Mouse (Mus musculus): ENCODE results near the gene Selenov. TPM values are rescaled to one million over a fixed set of nuclear protein-coding genes. Genes with fewer than 3 reads are reported as not detected.

Selenov gene
- polyA plus RNA-seq, 1 experiment from 2014 or later, result not detected

DNA sequence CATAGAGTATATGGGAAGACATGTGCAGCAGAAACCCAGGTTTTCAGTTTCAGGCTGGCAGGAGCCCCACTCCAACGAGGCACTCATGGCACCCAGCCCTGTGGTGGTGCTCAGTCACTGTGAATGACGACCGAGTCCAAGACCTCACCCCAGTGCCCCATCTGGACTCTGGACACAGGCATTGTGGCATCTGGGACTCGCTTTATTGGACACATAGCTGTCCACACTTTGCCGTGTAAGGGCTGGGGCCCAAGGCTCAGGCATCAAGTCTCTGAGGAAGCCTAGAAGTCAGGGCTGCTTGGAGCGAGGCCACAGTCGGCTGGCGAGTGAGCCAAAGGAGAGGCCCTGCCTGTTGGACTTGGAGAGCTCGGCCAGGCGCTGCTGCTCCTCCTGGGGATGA lies 14.7 kb upstream of the Selenov start:
- ATAC-seq (replicated peaks; ENCODE audit: insufficient number of reproducible peaks, low FRiP score, low TSS enrichment), result no peak
- H3K9me3 ChIP-seq (replicated peaks; ENCODE audit: control insufficient read depth, low read length), result no peaks in the 10 kb centered on the region
- H3K4me2 ChIP-seq, result no peak overlapping the region
- H3K4me1 ChIP-seq (ENCODE audit: control insufficient read depth, insufficient read depth, low read length), result peaks cover under 1% of the 10 kb centered on the region
- H3K9ac ChIP-seq (ENCODE audit: low read depth, low read length), result no peak overlapping the region
- H3K27me3 ChIP-seq (ENCODE audit: control insufficient read depth, insufficient read depth, low read length), result peaks cover 17% of the 10 kb centered on the region
- no peak overlapping the region for H3K27ac ChIP-seq (ENCODE audit: low read depth, low read length)
- H3K36me3 ChIP-seq (ENCODE audit: control insufficient read depth, insufficient read depth, low read length), result peaks cover 41% of the 10 kb centered on the region
- H3K4me3 ChIP-seq (ENCODE audit: low read depth, low read length), result no peak overlapping the region
- 88% methylated on average over 10 of the region's 10 CpGs for WGBS (ENCODE audit: insufficient replicate concordance)

DNA sequence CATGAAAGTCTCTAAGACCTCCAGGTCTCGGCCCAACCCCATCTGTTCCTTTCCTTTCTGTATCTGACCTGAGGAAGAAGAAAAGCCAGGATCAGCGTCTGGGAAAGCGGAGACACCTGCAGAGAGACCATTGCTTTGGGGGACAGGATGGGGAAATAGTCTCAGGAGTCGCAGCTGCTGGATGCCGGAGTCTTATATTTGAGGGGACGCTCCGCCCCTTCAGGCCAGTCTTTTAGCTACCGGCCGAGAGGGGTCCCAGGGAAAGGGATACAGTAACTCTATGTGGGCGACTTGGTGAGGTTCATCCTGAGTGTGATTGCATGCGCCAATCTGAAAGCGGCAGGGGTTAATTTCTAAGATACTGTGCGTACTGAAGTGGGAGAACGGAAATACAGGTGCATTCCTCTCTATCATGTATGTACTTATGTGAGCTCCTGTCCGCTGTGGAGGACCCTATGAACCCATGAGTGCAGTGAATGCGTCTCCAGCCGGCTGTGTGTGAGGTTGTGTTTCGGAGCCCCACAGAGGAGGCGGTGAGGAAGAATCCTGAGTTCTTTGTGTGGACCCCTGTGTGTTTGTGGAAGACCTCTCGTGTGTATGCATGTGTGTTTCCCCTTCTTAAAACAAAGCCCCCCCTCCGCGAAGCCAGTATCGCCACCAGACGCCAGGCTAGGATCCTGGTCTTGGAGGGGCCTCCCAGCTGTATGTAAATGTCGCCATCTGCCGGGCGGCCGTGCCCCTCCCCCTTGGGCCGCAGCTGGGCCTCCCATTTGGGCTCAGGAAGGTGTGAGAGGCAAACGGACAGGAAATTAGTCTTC lies 10.8 kb upstream of the Selenov start, which contains the start of gene Dll3:
Gene Dll3, minus strand, starts transcription at position 623 of the 818 bp plus-strand sequence.
- Histone ChIP-seq H3K9ac (ENCODE audit: low read depth, low read length) (peak within 1 kb of the TSS; percentile 40), H3K4me3 (ENCODE audit: low read depth, low read length) (peak within 1 kb of the TSS; percentile 32), H3K36me3 (ENCODE audit: control insufficient read depth, insufficient read depth, low read length) (peaks cover 20% of the 10 kb centered on the region), H3K4me1 (ENCODE audit: control insufficient read depth, insufficient read depth, low read length) (no peaks in the 10 kb centered on the region), H3K27me3 (ENCODE audit: control insufficient read depth, insufficient read depth, low read length) (peaks cover 47% of the 10 kb centered on the region), H3K9me3 (replicated peaks; ENCODE audit: control insufficient read depth, low read length) (no peaks in the 10 kb centered on the region), H3K27ac (ENCODE audit: low read depth, low read length) (no peak within 1 kb of the TSS), H3K4me2 (peak within 1 kb of the TSS; percentile 65)
- 1% methylated on average over 30 of the region's 30 CpGs for WGBS (ENCODE audit: insufficient replicate concordance)
- ATAC-seq (replicated peaks; ENCODE audit: insufficient number of reproducible peaks, low FRiP score, low TSS enrichment), result no peak

DNA sequence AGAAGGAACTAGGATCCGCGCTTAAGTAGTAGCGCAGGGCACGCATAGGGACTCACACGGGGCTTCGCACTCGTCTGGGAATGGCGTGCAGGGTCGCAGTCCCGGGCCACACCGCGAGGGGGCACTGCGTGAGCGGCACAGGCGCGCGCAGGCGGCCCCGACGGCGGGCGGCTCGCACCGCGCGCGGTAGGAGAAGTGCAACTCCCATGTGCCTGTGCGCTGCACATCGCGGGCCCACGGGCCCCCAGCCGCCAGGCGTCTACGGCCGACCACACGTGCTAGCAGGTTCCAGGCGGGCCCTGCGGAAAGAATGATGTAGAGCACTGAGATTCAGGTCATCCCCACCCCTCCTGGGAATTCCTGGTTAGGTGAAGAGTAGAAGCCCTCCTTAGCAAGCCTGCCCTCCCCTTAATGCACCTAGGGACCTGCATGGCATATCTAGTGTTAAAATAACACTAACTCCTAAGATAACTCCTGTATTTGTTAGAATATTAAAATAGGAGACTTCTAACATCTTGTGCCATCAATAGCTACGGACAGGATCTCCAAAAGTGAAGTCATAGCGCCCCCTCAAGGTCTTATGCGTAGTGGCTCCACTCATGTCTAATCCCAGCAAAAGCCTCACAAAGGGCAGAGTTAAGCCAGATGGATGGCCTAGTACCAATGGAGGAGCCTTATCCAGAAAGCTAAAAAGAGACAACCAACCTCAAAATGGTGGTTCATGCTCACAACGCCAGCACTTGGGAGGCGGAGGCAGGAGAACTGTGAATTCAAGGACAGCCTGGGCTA lies 8.0 kb upstream of the Selenov start:
- Histone ChIP-seq H3K4me1 (ENCODE audit: control insufficient read depth, insufficient read depth, low read length) (no peaks in the 10 kb centered on the region), H3K4me2 (0 out of 2 replicates have a peak overlapping the region, but pooled peaks have one; percentile 18), H3K36me3 (ENCODE audit: control insufficient read depth, insufficient read depth, low read length) (no peaks in the 10 kb centered on the region), H3K4me3 (ENCODE audit: low read depth, low read length) (no peak overlapping the region), H3K27me3 (ENCODE audit: control insufficient read depth, insufficient read depth, low read length) (peaks cover 67% of the 10 kb centered on the region), H3K27ac (ENCODE audit: low read depth, low read length) (no peak overlapping the region), H3K9me3 (replicated peaks; ENCODE audit: control insufficient read depth, low read length) (no peaks in the 10 kb centered on the region), H3K9ac (ENCODE audit: low read depth, low read length) (no peak overlapping the region)
- ATAC-seq (replicated peaks; ENCODE audit: insufficient number of reproducible peaks, low FRiP score, low TSS enrichment), result no peak
- 29% methylated on average over 43 of the region's 43 CpGs for WGBS (ENCODE audit: insufficient replicate concordance)

DNA sequence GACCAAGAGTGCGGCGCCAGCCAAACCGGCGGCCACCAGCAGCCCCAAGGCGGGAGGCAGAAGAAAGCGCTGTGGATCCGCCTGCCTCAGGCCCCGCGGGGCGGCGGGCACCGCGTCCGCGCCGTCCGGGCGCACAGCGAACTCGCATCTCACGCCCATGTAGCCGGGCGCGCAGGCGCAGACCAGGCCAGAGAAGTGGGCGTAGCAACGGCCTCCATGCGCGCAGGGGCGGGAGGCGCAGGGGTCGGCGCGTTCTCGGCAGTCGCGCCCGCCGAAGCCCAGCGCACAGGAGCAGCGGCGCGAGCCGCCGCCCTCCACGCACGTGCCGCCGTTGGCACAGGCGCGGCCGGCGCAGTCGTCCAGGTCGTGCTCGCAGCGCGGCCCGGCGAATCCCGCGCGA lies 3.5 kb upstream of the Selenov start:
- peak; percentile 46; the same call in 1 of the 2 replicates for ATAC-seq (replicated peaks; ENCODE audit: insufficient number of reproducible peaks, low FRiP score, low TSS enrichment)
- H3K4me1 ChIP-seq (ENCODE audit: control insufficient read depth, insufficient read depth, low read length), result peaks cover 7% of the 10 kb centered on the region
- H3K4me3 ChIP-seq (ENCODE audit: low read depth, low read length), result peak overlapping the region; percentile 53
- H3K9me3 ChIP-seq (replicated peaks; ENCODE audit: control insufficient read depth, low read length), result no peaks in the 10 kb centered on the region
- H3K4me2 ChIP-seq, result peak overlapping the region; percentile 79
- H3K9ac ChIP-seq (ENCODE audit: low read depth, low read length), result peak overlapping the region; percentile 56; the same call in 1 of the 2 replicates
- peaks cover 78% of the 10 kb centered on the region for H3K27me3 ChIP-seq (ENCODE audit: control insufficient read depth, insufficient read depth, low read length)
- H3K36me3 ChIP-seq (ENCODE audit: control insufficient read depth, insufficient read depth, low read length), result no peaks in the 10 kb centered on the region
- H3K27ac ChIP-seq (ENCODE audit: low read depth, low read length), result no peak overlapping the region
- WGBS (ENCODE audit: insufficient replicate concordance), result 8% methylated on average over 59 of the region's 63 CpGs

DNA sequence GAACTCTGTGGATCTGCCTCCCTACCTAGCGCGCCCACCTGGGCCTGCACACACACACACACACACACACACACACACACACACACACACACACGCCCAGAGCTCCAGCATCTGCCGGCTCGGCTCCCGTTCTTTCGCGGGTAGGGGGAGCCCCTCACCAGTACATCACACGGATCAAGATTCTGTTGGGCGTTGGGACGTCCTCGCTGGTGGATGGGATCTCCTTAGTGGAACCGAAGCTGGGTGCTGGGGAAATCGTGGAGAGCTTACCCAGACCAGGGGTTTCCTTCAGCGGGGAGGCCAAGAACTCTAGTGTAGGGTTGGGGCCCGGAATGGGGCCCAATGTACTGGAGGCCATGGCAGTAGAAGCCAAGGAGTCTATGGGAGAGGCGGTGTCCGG lies 821 bp downstream of the Selenov start:
- Histone ChIP-seq H3K27me3 (ENCODE audit: control insufficient read depth, insufficient read depth, low read length) (peaks cover 63% of the 10 kb centered on the region), H3K27ac (ENCODE audit: low read depth, low read length) (no peak overlapping the region), H3K36me3 (ENCODE audit: control insufficient read depth, insufficient read depth, low read length) (no peaks in the 10 kb centered on the region), H3K9me3 (replicated peaks; ENCODE audit: control insufficient read depth, low read length) (no peaks in the 10 kb centered on the region), H3K4me2 (peak overlapping the region; percentile 66), H3K4me3 (ENCODE audit: low read depth, low read length) (peak overlapping the region; percentile 39), H3K9ac (ENCODE audit: low read depth, low read length) (0 out of 2 replicates have a peak overlapping the region, but pooled peaks have one; percentile 39), H3K4me1 (ENCODE audit: control insufficient read depth, insufficient read depth, low read length) (peaks cover 7% of the 10 kb centered on the region)
- no peak for ATAC-seq (replicated peaks; ENCODE audit: insufficient number of reproducible peaks, low FRiP score, low TSS enrichment)
- 2% methylated on average over 18 of the region's 18 CpGs for WGBS (ENCODE audit: insufficient replicate concordance)

DNA sequence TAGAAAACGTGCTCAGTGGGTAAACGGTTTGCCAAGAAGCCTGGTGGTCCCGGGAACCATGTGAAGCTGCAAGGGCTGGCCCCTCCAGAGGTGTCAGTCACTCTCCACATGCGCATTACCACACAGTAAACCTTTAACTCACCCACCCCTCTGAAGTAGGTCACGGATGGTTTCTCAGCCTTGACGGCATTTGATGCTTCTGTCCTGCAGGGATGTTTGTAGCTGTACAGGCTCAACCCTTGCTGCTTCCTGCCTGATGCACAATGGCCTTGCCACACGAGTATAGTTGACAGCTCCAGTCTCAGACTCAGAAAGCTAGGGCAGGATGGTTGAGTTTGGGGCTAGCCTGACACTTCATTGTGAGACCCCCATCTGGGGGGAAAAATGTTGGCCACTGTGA lies 10.4 kb downstream of the Selenov start:
- no peaks in the 10 kb centered on the region for H3K4me1 ChIP-seq (ENCODE audit: control insufficient read depth, insufficient read depth, low read length)
- no peaks in the 10 kb centered on the region for H3K9me3 ChIP-seq (replicated peaks; ENCODE audit: control insufficient read depth, low read length)
- H3K36me3 ChIP-seq (ENCODE audit: control insufficient read depth, insufficient read depth, low read length), result no peaks in the 10 kb centered on the region
- H3K27ac ChIP-seq (ENCODE audit: low read depth, low read length), result no peak overlapping the region
- H3K27me3 ChIP-seq (ENCODE audit: control insufficient read depth, insufficient read depth, low read length), result no peaks in the 10 kb centered on the region
- no peak overlapping the region for H3K4me2 ChIP-seq
- no peak for ATAC-seq (replicated peaks; ENCODE audit: insufficient number of reproducible peaks, low FRiP score, low TSS enrichment)
- H3K4me3 ChIP-seq (ENCODE audit: low read depth, low read length), result no peak overlapping the region
- WGBS (ENCODE audit: insufficient replicate concordance), result 71% methylated on average over 7 of the region's 7 CpGs
- H3K9ac ChIP-seq (ENCODE audit: low read depth, low read length), result no peak overlapping the region

DNA sequence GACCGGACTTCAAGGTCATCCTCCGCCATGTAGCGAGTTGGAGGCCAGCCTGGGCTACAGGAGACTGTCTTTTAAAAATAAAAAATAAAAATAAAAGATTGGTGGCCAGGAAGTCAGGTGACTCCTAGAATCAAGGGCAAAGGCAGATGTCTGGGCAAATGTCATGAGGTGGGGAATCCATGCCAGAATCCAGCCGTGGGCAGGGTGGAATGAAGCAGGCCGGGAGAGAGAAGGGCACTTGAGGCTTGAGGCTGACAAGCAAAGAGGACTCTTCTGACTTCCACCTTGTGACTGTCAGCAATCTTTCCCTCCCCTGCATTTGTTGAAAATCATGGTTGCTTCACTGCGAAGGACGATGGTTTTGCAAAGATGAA lies 12.7 kb downstream of the Selenov start:
- H3K27ac ChIP-seq (ENCODE audit: low read depth, low read length), result no peak overlapping the region
- no peaks in the 10 kb centered on the region for H3K4me1 ChIP-seq (ENCODE audit: control insufficient read depth, insufficient read depth, low read length)
- H3K36me3 ChIP-seq (ENCODE audit: control insufficient read depth, insufficient read depth, low read length), result no peaks in the 10 kb centered on the region
- peak overlapping the region; percentile 90 for H3K9ac ChIP-seq (ENCODE audit: low read depth, low read length)
- no peaks in the 10 kb centered on the region for H3K9me3 ChIP-seq (replicated peaks; ENCODE audit: control insufficient read depth, low read length)
- H3K27me3 ChIP-seq (ENCODE audit: control insufficient read depth, insufficient read depth, low read length), result no peaks in the 10 kb centered on the region
- ATAC-seq (replicated peaks; ENCODE audit: insufficient number of reproducible peaks, low FRiP score, low TSS enrichment), result no peak
- H3K4me3 ChIP-seq (ENCODE audit: low read depth, low read length), result peak overlapping the region; percentile 69
- H3K4me2 ChIP-seq, result peak overlapping the region; percentile 93
- WGBS (ENCODE audit: insufficient replicate concordance), result 85% methylated on average over 7 of the region's 7 CpGs

DNA sequence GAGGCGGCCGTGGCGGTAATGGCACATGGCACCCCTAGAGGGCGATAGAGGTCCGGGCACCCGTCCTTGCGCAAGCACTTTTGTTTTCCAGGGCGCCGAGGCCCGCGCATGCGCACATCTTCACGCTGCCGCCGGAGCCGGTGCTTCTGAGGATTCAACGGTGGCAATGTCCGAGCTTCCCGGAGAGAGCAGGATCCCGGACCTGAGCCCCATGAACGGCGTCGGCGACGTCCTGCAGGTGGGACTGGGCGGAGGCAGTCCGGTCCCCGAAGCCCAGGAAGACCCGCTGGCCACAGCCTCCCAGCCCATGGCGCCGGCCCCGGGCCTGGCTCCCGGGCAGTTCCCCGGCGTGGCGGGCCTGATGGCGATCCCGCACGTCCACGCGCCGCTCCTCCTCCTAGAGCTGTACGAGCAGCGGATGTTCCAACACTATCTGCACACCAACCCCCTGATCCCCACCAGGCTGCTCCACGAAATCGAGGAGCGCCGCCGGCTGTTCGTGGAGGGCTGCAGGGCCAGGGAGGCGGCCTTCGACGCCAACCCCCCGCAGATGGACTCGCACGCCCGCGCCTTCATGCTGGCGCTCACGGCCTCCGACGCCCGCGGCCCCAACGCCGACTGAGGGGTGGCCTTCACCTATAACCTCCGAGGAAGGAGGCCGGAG lies 13.2 kb downstream of the Selenov start, which contains the start of gene Eid2b:
Gene Eid2b, plus strand, starts transcription at position 125 of the 664 bp plus-strand sequence.
- Histone ChIP-seq H3K4me2 (peak within 1 kb of the TSS; percentile 93), H3K4me1 (ENCODE audit: control insufficient read depth, insufficient read depth, low read length) (no peaks in the 10 kb centered on the region), H3K27me3 (ENCODE audit: control insufficient read depth, insufficient read depth, low read length) (no peaks in the 10 kb centered on the region), H3K36me3 (ENCODE audit: control insufficient read depth, insufficient read depth, low read length) (no peaks in the 10 kb centered on the region), H3K27ac (ENCODE audit: low read depth, low read length) (peak within 1 kb of the TSS; percentile 47; the same call in 1 of the 2 replicates), H3K9me3 (replicated peaks; ENCODE audit: control insufficient read depth, low read length) (no peaks in the 10 kb centered on the region), H3K9ac (ENCODE audit: low read depth, low read length) (peak within 1 kb of the TSS; percentile 90), H3K4me3 (ENCODE audit: low read depth, low read length) (peak within 1 kb of the TSS; percentile 69)
- 4% methylated on average over 68 of the region's 68 CpGs for WGBS (ENCODE audit: insufficient replicate concordance)
- peak; percentile 56 for ATAC-seq (replicated peaks; ENCODE audit: insufficient number of reproducible peaks, low FRiP score, low TSS enrichment)
